Mouse (Mus musculus) heart, embryonic 14.5 days (tissue): ENCODE results near the gene Igdcc4. TPM values are rescaled to one million over a fixed set of nuclear protein-coding genes. Genes with fewer than 3 reads are reported as not detected.

Experiments
- ATAC-seq: fragments of 200-750 bp; cut with Nextera tagmentation; 2 replicates; pipeline ENCODE4 v1.8.0; 2017; ENCODE audit warnings: low read depth, moderate TSS enrichment; ENCODE audit not compliant: insufficient number of reproducible peaks, insufficient read depth, low FRiP score
- H3K27ac ChIP-seq, 2 experiments: fragments of 200-500 bp in 1 of 2; fragments of 300-500 bp in 1 of 2; sonication (generic) in 1 of 2; replicated peaks in 1 of 2; 2 replicates each; pipeline ENCODE4 v1.5.1; 2012 to 2014; ENCODE audit warnings: low read depth in 2 of 2, low read length in 2 of 2, control low read depth in 1 of 2, mild to moderate bottlenecking in 1 of 2, mixed read lengths in 1 of 2; ENCODE audit not compliant: control insufficient read depth in 1 of 2, insufficient read depth in 1 of 2
- H3K27me3 ChIP-seq: fragments of 300-500 bp; sonication (generic); 2 replicates; pipeline ENCODE4 v1.6.1; 2014; ENCODE audit warnings: mild to moderate bottlenecking, low read length, control low read depth; ENCODE audit not compliant: control insufficient read depth, insufficient read depth
- H3K36me3 ChIP-seq: fragments of 300-500 bp; sonication (generic); 2 replicates; pipeline ENCODE4 v1.6.1; 2014; ENCODE audit warnings: mild to moderate bottlenecking, control low read depth, low read length, mixed read lengths; ENCODE audit not compliant: control insufficient read depth, insufficient read depth
- H3K4me1 ChIP-seq, 2 experiments: fragments of 200-500 bp in 1 of 2; fragments of 300-500 bp in 1 of 2; sonication (generic) in 1 of 2; 2 replicates each; pipeline ENCODE4 v1.6.1; 2012 to 2014; ENCODE audit warnings: low read length in 2 of 2, control low read depth in 1 of 2, mixed read lengths in 1 of 2; ENCODE audit not compliant: control insufficient read depth in 2 of 2, insufficient read depth in 2 of 2
- H3K4me2 ChIP-seq: fragments of 300-500 bp; sonication (generic); 2 replicates; pipeline ENCODE4 v1.6.1; 2014; ENCODE audit warnings: mild to moderate bottlenecking, low read length
- H3K4me3 ChIP-seq, 2 experiments: fragments of 200-500 bp in 1 of 2; fragments of 300-500 bp in 1 of 2; sonication (generic) in 1 of 2; 2 replicates each; pipeline ENCODE4 v1.5.1; 2012 to 2014; ENCODE audit warnings: low read length in 2 of 2, mild to moderate bottlenecking in 2 of 2, control low read depth in 1 of 2, low read depth in 1 of 2, moderate library complexity in 1 of 2; ENCODE audit not compliant: control insufficient read depth in 1 of 2, insufficient read depth in 1 of 2
- H3K9ac ChIP-seq: fragments of 300-500 bp; sonication (generic); 2 replicates; pipeline ENCODE4 v1.6.1; 2014; ENCODE audit warnings: mild to moderate bottlenecking, low read length
- H3K9me3 ChIP-seq: fragments of 300-500 bp; sonication (generic); 2 replicates; pipeline ENCODE4 v1.6.1; 2016; ENCODE audit warnings: low read length, control low read depth; ENCODE audit not compliant: control insufficient read depth
- whole genome bisulfite sequencing: fragments of 180-500 bp; shearing (Covaris S2); extraction: QIAGEN DNeasy Blood & Tissue Kit; methylation state at CpG from one replicate; pipeline ENCODE4 v1.1.7; 2014; 5-methylcytosine and 5-hydroxymethylcytosine counted together
- polyA plus RNA-seq: library from polyadenylated mRNA; unstranded; fragments of >200 nt; fragmentation: Nextera tagmentation; extraction: Ambion mirVana; gene quantifications from 2 replicates; pipeline ENCODE4 v1.2.1, GENCODE M21; 2014

Gene Igdcc4
- polyA plus RNA-seq: 12.3 and 15.7 TPM in 2 replicates

GRCm38 (mm10) chr9:65100991-65101685 is at the start of gene Igdcc4:
Gene Igdcc4 (plus strand): TSS chr9:65101486.
- peak within 1 kb of the TSS; percentile 0 to 51; a peak in 2 of 4 replicates for H3K27ac ChIP-seq
- H3K27me3 ChIP-seq: no peaks in the 10 kb centered on the region
- H3K4me2 ChIP-seq: peak within 1 kb of the TSS; percentile 98
- H3K4me1 ChIP-seq: peaks cover 0 to 12% of the 10 kb centered on the region in 2 experiments; a peak in 3 of 4 replicates
- H3K4me3 ChIP-seq: peak within 1 kb of the TSS; percentile 58 to 88
- ATAC-seq: peak; percentile 24; the same call in 1 of the 2 replicates
- H3K9ac ChIP-seq: peak within 1 kb of the TSS; percentile 86
- H3K9me3 ChIP-seq: peaks cover 5% of the 10 kb centered on the region
- H3K36me3 ChIP-seq: no peaks in the 10 kb centered on the region
- WGBS: 2% methylated on average over 42 of the region's 76 CpGs

GRCm38 (mm10) chr9:65064251-65064650 is 37.0 kb upstream of the Igdcc4 start:
- WGBS: 88% methylated on average over 7 of the region's 7 CpGs
- H3K4me2 ChIP-seq: no peak overlapping the region
- no peak for ATAC-seq
- H3K9me3 ChIP-seq: no peaks in the 10 kb centered on the region
- no peak overlapping the region for H3K27ac ChIP-seq
- no peak overlapping the region for H3K4me3 ChIP-seq
- no peak overlapping the region for H3K9ac ChIP-seq
- peaks cover 94% of the 10 kb centered on the region for H3K36me3 ChIP-seq
- no peaks in the 10 kb centered on the region for H3K27me3 ChIP-seq
- H3K4me1 ChIP-seq: no peaks in the 10 kb centered on the region

- 82% methylated on average over 3 of the region's 3 CpGs for WGBS
- Histone ChIP-seq H3K4me2 (no peak overlapping the region), H3K4me1 (no peaks in the 10 kb centered on the region), H3K36me3 (peaks cover 94% of the 10 kb centered on the region), H3K27ac (no peak overlapping the region), H3K9me3 (no peaks in the 10 kb centered on the region), H3K4me3 (no peak overlapping the region), H3K9ac (no peak overlapping the region), H3K27me3 (no peaks in the 10 kb centered on the region)
- ATAC-seq: no peak
Observed at GRCm38 (mm10) chr9:65070587-65070986, 30.7 kb upstream of the Igdcc4 start.

GRCm38 (mm10) chr9:65073555-65073954 is 27.7 kb upstream of the Igdcc4 start:
- no peak overlapping the region for H3K9ac ChIP-seq
- no peaks in the 10 kb centered on the region for H3K9me3 ChIP-seq
- H3K36me3 ChIP-seq: peaks cover 95% of the 10 kb centered on the region
- WGBS: 74% methylated on average over 9 of the region's 9 CpGs
- no peak for ATAC-seq
- H3K27ac ChIP-seq: no peak overlapping the region
- no peaks in the 10 kb centered on the region for H3K27me3 ChIP-seq
- H3K4me1 ChIP-seq: no peaks in the 10 kb centered on the region
- H3K4me2 ChIP-seq: no peak overlapping the region
- no peak overlapping the region for H3K4me3 ChIP-seq

GRCm38 (mm10) chr9:65074251-65074650 is 27.0 kb upstream of the Igdcc4 start:
- no peak for ATAC-seq
- Histone ChIP-seq H3K27me3 (no peaks in the 10 kb centered on the region), H3K4me2 (no peak overlapping the region)

GRCm38 (mm10) chr9:65074855-65075493 is 26.3 kb upstream of the Igdcc4 start:
- Histone ChIP-seq H3K36me3 (peaks cover 97% of the 10 kb centered on the region), H3K4me3 (no peak overlapping the region), H3K27me3 (no peaks in the 10 kb centered on the region), H3K9ac (no peak overlapping the region), H3K9me3 (no peaks in the 10 kb centered on the region), H3K27ac (no peak overlapping the region), H3K4me1 (no peaks in the 10 kb centered on the region), H3K4me2 (no peak overlapping the region)
- ATAC-seq: no peak
- WGBS: 85% methylated on average over 6 of the region's 6 CpGs

More at GRCm38 (mm10) chr9:65074251-65074650, 27.0 kb upstream of the Igdcc4 start:
- Histone ChIP-seq H3K4me3 (no peak overlapping the region), H3K4me1 (no peaks in the 10 kb centered on the region), H3K9ac (no peak overlapping the region), H3K27ac (no peak overlapping the region), H3K36me3 (peaks cover 95% of the 10 kb centered on the region), H3K9me3 (no peaks in the 10 kb centered on the region)
- 81% methylated on average over 15 of the region's 15 CpGs for WGBS

GRCm38 (mm10) chr9:65077536-65077935 is 23.8 kb upstream of the Igdcc4 start:
- Histone ChIP-seq H3K4me3 (no peak overlapping the region), H3K36me3 (peaks cover 98% of the 10 kb centered on the region)
- ATAC-seq: no peak

More at GRCm38 (mm10) chr9:65077536-65077935, 23.8 kb upstream of the Igdcc4 start:
- no peaks in the 10 kb centered on the region for H3K27me3 ChIP-seq
- H3K4me1 ChIP-seq: no peaks in the 10 kb centered on the region
- no peaks in the 10 kb centered on the region for H3K9me3 ChIP-seq
- no peak overlapping the region for H3K27ac ChIP-seq
- WGBS: 67% methylated on average over 5 of the region's 5 CpGs
- no peak overlapping the region for H3K9ac ChIP-seq
- H3K4me2 ChIP-seq: no peak overlapping the region
